ENCODE assay signal across 23 mouse cellular contexts in the genomic region with DNA sequence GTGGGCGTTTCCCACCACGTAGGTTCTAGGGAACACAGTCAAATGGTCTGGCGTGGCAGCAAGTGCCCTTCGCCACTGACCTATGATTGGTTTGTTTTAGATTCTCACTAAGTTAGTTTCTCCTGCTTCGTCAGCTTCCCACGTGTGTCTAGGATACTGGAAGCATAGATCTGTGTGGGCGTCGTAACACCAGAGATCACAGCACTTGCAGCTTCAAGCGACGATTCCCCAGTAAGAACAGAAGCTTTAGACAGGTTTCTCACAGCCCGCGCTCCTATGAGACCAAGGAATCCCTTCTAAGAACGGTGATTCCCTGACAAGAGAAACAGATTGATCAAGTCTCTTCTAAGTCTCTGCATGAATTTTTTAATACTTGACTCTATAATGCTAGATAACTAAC. TPM values are rescaled to one million over a fixed set of nuclear protein-coding genes. Genes with fewer than 3 reads are reported as not detected.
DNase-seq lines count a peak whose midpoint lies in the region; ATAC-seq and TF ChIP-seq lines count a peak whose summit lies in the region.
"Had no signal": no experiment of that assay in that cellular context is flagged by ENCODE, and none has a peak within 500 bp of the region (broad histone marks: within the 10 kb centered on the region; RNA-seq: fewer than 3 reads in every experiment).

No protein-coding gene starts in this region.

- 83% methylated on average over 13 of the region's 13 CpGs for WGBS in liver, postnatal 0 days (ENCODE audit: insufficient replicate concordance)
- WGBS in forebrain, embryonic 16.5 days = 93% methylated on average over 13 of the region's 13 CpGs

- ATAC-seq in frontal cortex, adult (ENCODE audit: low TSS enrichment) = peak; percentile 85
- ATAC-seq in liver, postnatal 0 days = no peak
- no peak for ATAC-seq in forebrain, embryonic 16.5 days
- ATAC-seq: activated CD4-positive, CD25-positive, alpha-beta regulatory T cell, adult 4 months; CD4-positive, CD25-positive, alpha-beta regulatory T cell, adult 4 months; Patski had no signal

- TF ChIP-seq EP300 in liver, postnatal 0 days (IDR thresholded peaks at IDR 0.05; ENCODE audit: low read depth) = no peak

- H3K27me3 ChIP-seq in liver, postnatal 0 days (ENCODE audit: insufficient read depth, low read length) = no peaks in the 10 kb centered on the region
- H3K27me3 ChIP-seq in forebrain, embryonic 16.5 days (replicated peaks; ENCODE audit: control insufficient read depth, insufficient read depth, low read length) = no peaks in the 10 kb centered on the region
- H3K27me3 ChIP-seq: CH12.LX, Patski had no signal

- no peaks in the 10 kb centered on the region for H3K9me3 ChIP-seq in liver, postnatal 0 days (ENCODE audit: low read length)
- no peaks in the 10 kb centered on the region for H3K9me3 ChIP-seq in forebrain, embryonic 16.5 days (ENCODE audit: control insufficient read depth, low read length)
- H3K9me3 ChIP-seq: G1E had no signal

- no peak for TF ChIP-seq CTCF in liver, postnatal 0 days (IDR thresholded peaks at IDR 0.05; ENCODE audit: low read depth)

- H3K27ac ChIP-seq in liver, postnatal 0 days (ENCODE audit: low read depth) = no peak overlapping the region
- no peak overlapping the region for H3K27ac ChIP-seq in forebrain, embryonic 16.5 days (ENCODE audit: low read length)

- H3K4me2 ChIP-seq in liver, postnatal 0 days (ENCODE audit: low read depth, low read length) = no peak overlapping the region
- no peak overlapping the region for H3K4me2 ChIP-seq in forebrain, embryonic 16.5 days (ENCODE audit: low read length)

- no peak overlapping the region for H3K4me3 ChIP-seq in liver, postnatal 0 days (ENCODE audit: low read depth, low read length)
- H3K4me3 ChIP-seq in forebrain, embryonic 16.5 days (replicated peaks; ENCODE audit: low read length) = no peak overlapping the region

- H3K4me1 ChIP-seq in liver, postnatal 0 days (ENCODE audit: insufficient read depth) = no peaks in the 10 kb centered on the region
- H3K4me1 ChIP-seq in forebrain, embryonic 16.5 days (replicated peaks; ENCODE audit: control insufficient read depth, insufficient read depth, low read length) = no peaks in the 10 kb centered on the region

- DNase-seq in frontal cortex, postnatal 14 days (ENCODE audit: low spot score in 2 of 2) = no peak
- peak; percentile 32 for DNase-seq in right cerebral cortex, adult 18-20 months
- DNase-seq in right cerebral cortex, postnatal 25 days = no peak
- DNase-seq in brain, adult 2 months (ENCODE audit: low read depth, low spot score) = peak; percentile 63
- DNase-seq in telencephalon, adult 2 months (ENCODE audit: low read depth, low spot score) = peak; percentile 17
- no peak for DNase-seq in liver, postnatal 0 days
- DNase-seq: adrenal gland, adult 2 months; adrenal gland, adult 8-10 months; adrenal gland, postnatal 10 days; adrenal gland, postnatal 14 days; adrenal gland, postnatal 25 days; adrenal gland, postnatal 36 days; B cell, adult 2 months; cerebellum, adult 11 months; cerebellum, adult 11-12 months; cerebellum, adult 18-20 months had no signal

- no peaks in the 10 kb centered on the region for H3K36me3 ChIP-seq in liver, postnatal 0 days (replicated peaks; ENCODE audit: insufficient read depth, low read length)
- H3K36me3 ChIP-seq in forebrain, embryonic 16.5 days (ENCODE audit: control insufficient read depth, insufficient read depth) = no peaks in the 10 kb centered on the region
- H3K36me3 ChIP-seq: G1E had no signal

- no peak overlapping the region for H3K9ac ChIP-seq in liver, postnatal 0 days (replicated peaks)
- H3K9ac ChIP-seq in forebrain, embryonic 16.5 days (replicated peaks; ENCODE audit: low read depth, low read length) = no peak overlapping the region

RNA-seq across cellular contexts. Expression of a gene that starts 39.9 kb away (rescaled TPM):
- 2.6 and 2.8 TPM in 2 replicates for polyA plus RNA-seq in liver, postnatal 0 days (2015; fragmentation: Nextera tagmentation; extraction: Ambion mirVana)
- 9.4 and 15.7 TPM in 2 replicates for polyA plus RNA-seq in forebrain, embryonic 16.5 days (2015; fragmentation: Nextera tagmentation; extraction: Ambion mirVana)

Comparison
In these comparisons a context has a peak if more than half of its experiments do, and no peak if none do; other contexts are left out.
1. DNase-seq: peak in right cerebral cortex, adult 18-20 months (single experiment), brain, adult 2 months (single experiment) and telencephalon, adult 2 months (single experiment); none in frontal cortex, postnatal 14 days (0 of 2), right cerebral cortex, postnatal 25 days (single experiment) and liver, postnatal 0 days (single experiment).